Mouse (Mus musculus): ENCODE results near the gene Olfr68.
A peak's percentile ranks its signal among the peaks of the same experiment; 100 is the strongest.
"Not testable (repeated sequence)": the region's sequence is repeated elsewhere in the genome, so short reads cannot be mapped to it uniquely, and the experiment has no call there.

The Olfr68 gene

GRCm38 (mm10) chr7:103779598-103779997 lies at the start of gene Olfr68:
Gene Olfr68 (minus strand): TSS chr7:103779698.
- no peak for DNase-seq (ENCODE audit: low read depth, low spot score)

- no peak for DNase-seq (ENCODE audit: low read depth, low spot score)
These were observed 48.3 kb upstream of the Olfr68 start, which contains the start of gene Hbb-bs for GRCm38 (mm10) chr7:103827808-103828207. Gene Hbb-bs (minus strand): TSS chr7:103828096.

- not testable (repeated sequence) for DNase-seq (ENCODE audit: low read depth, low spot score)
These were observed 47.6 kb upstream of the Olfr68 start for GRCm38 (mm10) chr7:103827139-103827538.

- no peak for DNase-seq (ENCODE audit: low read depth, low spot score)
These were observed 46.9 kb upstream of the Olfr68 start for GRCm38 (mm10) chr7:103826255-103826887.

- no peak for DNase-seq (ENCODE audit: low read depth, low spot score)
These were observed 46.2 kb upstream of the Olfr68 start for GRCm38 (mm10) chr7:103825536-103826254.

GRCm38 (mm10) chr7:103824597-103824996 lies 45.1 kb upstream of the Olfr68 start:
- DNase-seq (ENCODE audit: low read depth, low spot score) = no peak

- DNase-seq (ENCODE audit: low read depth, low spot score) = not testable (repeated sequence)
These were observed 35.6 kb upstream of the Olfr68 start for GRCm38 (mm10) chr7:103815085-103815484.

GRCm38 (mm10) chr7:103813766-103814165 lies 34.3 kb upstream of the Olfr68 start, which contains the start of gene Hbb-bt:
Gene Hbb-bt (minus strand): TSS chr7:103813996.
- no peak for DNase-seq (ENCODE audit: low read depth, low spot score)

GRCm38 (mm10) chr7:103813152-103813551 lies 33.7 kb upstream of the Olfr68 start:
- not testable (repeated sequence) for DNase-seq (ENCODE audit: low read depth, low spot score)

- DNase-seq (ENCODE audit: low read depth, low spot score) = no peak
These were observed 32.7 kb upstream of the Olfr68 start for GRCm38 (mm10) chr7:103812174-103812573.

GRCm38 (mm10) chr7:103811223-103811845 lies 31.8 kb upstream of the Olfr68 start:
- DNase-seq (ENCODE audit: low read depth, low spot score) = no peak

GRCm38 (mm10) chr7:103810746-103811145 lies 31.2 kb upstream of the Olfr68 start:
- no peak for DNase-seq (ENCODE audit: low read depth, low spot score)

- no peak for DNase-seq (ENCODE audit: low read depth, low spot score)
These were observed 30.8 kb upstream of the Olfr68 start for GRCm38 (mm10) chr7:103810296-103810695.

- DNase-seq (ENCODE audit: low read depth, low spot score) = no peak
These were observed 30.3 kb upstream of the Olfr68 start for GRCm38 (mm10) chr7:103809801-103810155.

GRCm38 (mm10) chr7:103808971-103809800 lies 29.7 kb upstream of the Olfr68 start:
- DNase-seq (ENCODE audit: low read depth, low spot score) = no peak

GRCm38 (mm10) chr7:103808120-103808519 lies 28.6 kb upstream of the Olfr68 start:
- not testable (repeated sequence) for DNase-seq (ENCODE audit: low read depth, low spot score)

GRCm38 (mm10) chr7:103806856-103807255 lies 27.4 kb upstream of the Olfr68 start:
- DNase-seq (ENCODE audit: low read depth, low spot score) = peak; percentile 30

- DNase-seq (ENCODE audit: low read depth, low spot score) = no peak
These were observed 13.3 kb upstream of the Olfr68 start for GRCm38 (mm10) chr7:103792669-103793388.

- DNase-seq (ENCODE audit: low read depth, low spot score) = no peak
These were observed 12.2 kb upstream of the Olfr68 start, which contains the start of gene Olfr67 for GRCm38 (mm10) chr7:103791721-103792120. Gene Olfr67 (minus strand): TSS chr7:103791821.

GRCm38 (mm10) chr7:103777652-103778051 lies 1.8 kb downstream of the Olfr68 start:
- DNase-seq (ENCODE audit: low read depth, low spot score) = not testable (repeated sequence)

- DNase-seq (ENCODE audit: low read depth, low spot score) = no peak
These were observed 8.0 kb downstream of the Olfr68 start, which contains the start of gene Olfr69 for GRCm38 (mm10) chr7:103771494-103771893. Gene Olfr69 (minus strand): TSS chr7:103771594.

All from forelimb bud, embryonic 11.5 days (tissue).